Mouse (Mus musculus) liver, embryonic 13.5 days (tissue): ENCODE measurements around the gene Fgfr2. TPM values are rescaled to one million over a fixed set of nuclear protein-coding genes. Genes with fewer than 3 reads are reported as not detected.

Source experiments
- ATAC-seq: fragments of 200-750 bp; cut with Nextera tagmentation; 2 replicates; pipeline ENCODE4 v1.8.0; 2017; ENCODE audit warnings: low read depth, mild to moderate bottlenecking, moderate number of reproducible peaks, moderate library complexity
- DNase-seq: peaks from one replicate; pipeline ENCODE4 v3.0.0; 2022
- H3K27ac ChIP-seq: fragments of 300-500 bp; sonication (generic); 2 replicates; pipeline ENCODE4 v1.5.1; 2015; ENCODE audit warnings: moderate library complexity, mild to moderate bottlenecking, inconsistent platforms
- H3K27me3 ChIP-seq: fragments of 300-500 bp; sonication (generic); 2 replicates; pipeline ENCODE4 v1.6.1; 2015; ENCODE audit warnings: mild to moderate bottlenecking, inconsistent platforms
- H3K36me3 ChIP-seq: fragments of 300-500 bp; sonication (generic); 2 replicates; pipeline ENCODE4 v1.6.1; 2015; ENCODE audit warnings: mild to moderate bottlenecking, inconsistent platforms
- H3K4me1 ChIP-seq: fragments of 300-500 bp; sonication (generic); replicated peaks from 2 replicates; pipeline ENCODE4 v1.6.1; 2015; ENCODE audit warnings: inconsistent platforms
- H3K4me2 ChIP-seq: fragments of 300-500 bp; sonication (generic); 2 replicates; pipeline ENCODE4 v1.6.1; 2015; ENCODE audit warnings: inconsistent platforms, mild to moderate bottlenecking, moderate library complexity
- H3K4me3 ChIP-seq: fragments of 300-500 bp; sonication (generic); replicated peaks from 2 replicates; pipeline ENCODE4 v1.5.1; 2015; ENCODE audit warnings: mild to moderate bottlenecking, inconsistent platforms
- H3K9ac ChIP-seq: fragments of 300-500 bp; sonication (generic); 2 replicates; pipeline ENCODE4 v1.6.1; 2015; ENCODE audit warnings: mild to moderate bottlenecking, inconsistent platforms
- H3K9me3 ChIP-seq: fragments of 300-500 bp; sonication (generic); replicated peaks from 2 replicates; pipeline ENCODE4 v1.6.1; 2016; ENCODE audit warnings: inconsistent platforms
- WGBS: fragments of 180-500 bp; shearing (Covaris S2); methylation state at CpG from one replicate; pipeline ENCODE4 v1.1.7; 2015; ENCODE audit not compliant: insufficient replicate concordance; 5-methylcytosine and 5-hydroxymethylcytosine counted together
- polyA plus RNA-seq: library from polyadenylated mRNA; unstranded; fragments of >200 nt; fragmentation: Nextera tagmentation; extraction: Ambion mirVana; gene quantifications from 2 replicates; pipeline ENCODE4 v1.2.1, GENCODE M21; 2015

Gene Fgfr2
- polyA plus RNA-seq, 1 experiment from 2014 or later: 8.9 TPM

- Histone ChIP-seq H3K4me3 (no peak overlapping the region), H3K36me3 (no peaks in the 10 kb centered on the region), H3K9me3 (no peaks in the 10 kb centered on the region), H3K4me2 (no peak overlapping the region), H3K4me1 (no peaks in the 10 kb centered on the region), H3K9ac (no peak overlapping the region), H3K27ac (no peak overlapping the region), H3K27me3 (peaks cover 19% of the 10 kb centered on the region)
- WGBS: 65% methylated on average over 9 of the region's 9 CpGs
- DNase-seq (no peak), ATAC-seq (no peak)
Measured at GRCm38 (mm10) chr7:130943280-130943895, 2179.8 kb downstream of the Fgfr2 start.

- no peaks in the 10 kb centered on the region for H3K36me3 ChIP-seq
- no peak overlapping the region for H3K9ac ChIP-seq
- no peak overlapping the region for H3K4me3 ChIP-seq
- no peak overlapping the region for H3K27ac ChIP-seq
- no peaks in the 10 kb centered on the region for H3K9me3 ChIP-seq
- H3K27me3 ChIP-seq: peaks cover 46% of the 10 kb centered on the region
- WGBS: 68% methylated on average over 8 of the region's 8 CpGs
- H3K4me2 ChIP-seq: no peak overlapping the region
- ATAC-seq (no peak), DNase-seq (no peak)
- peaks cover under 1% of the 10 kb centered on the region; the same call in 1 of the 2 replicates for H3K4me1 ChIP-seq
Measured at GRCm38 (mm10) chr7:130940733-130941132, 2182.4 kb downstream of the Fgfr2 start.

- WGBS: 69% methylated on average over 8 of the region's 8 CpGs
Measured at GRCm38 (mm10) chr7:130938896-130939295, 2184.3 kb downstream of the Fgfr2 start.

GRCm38 (mm10) chr7:130938005-130938404 lies 2185.1 kb downstream of the Fgfr2 start:
- DNase-seq: no peak
- Histone ChIP-seq H3K4me1 (peaks cover 6% of the 10 kb centered on the region; the same call in 1 of the 2 replicates), H3K9ac (no peak overlapping the region), H3K9me3 (no peaks in the 10 kb centered on the region), H3K4me3 (no peak overlapping the region), H3K4me2 (no peak overlapping the region), H3K27me3 (peaks cover 73% of the 10 kb centered on the region), H3K36me3 (no peaks in the 10 kb centered on the region), H3K27ac (no peak overlapping the region)
- WGBS: 43% methylated on average over 4 of the region's 4 CpGs
- ATAC-seq: no peak

More at GRCm38 (mm10) chr7:130938896-130939295, 2184.3 kb downstream of the Fgfr2 start:
- Histone ChIP-seq H3K9ac (no peak overlapping the region), H3K4me3 (no peak overlapping the region), H3K4me1 (peaks cover 6% of the 10 kb centered on the region; the same call in 1 of the 2 replicates), H3K9me3 (no peaks in the 10 kb centered on the region), H3K27me3 (peaks cover 64% of the 10 kb centered on the region), H3K27ac (no peak overlapping the region), H3K4me2 (no peak overlapping the region), H3K36me3 (no peaks in the 10 kb centered on the region)
- no peak for DNase-seq
- ATAC-seq: no peak

GRCm38 (mm10) chr7:130937266-130937841 lies 2185.8 kb downstream of the Fgfr2 start:
- no peak overlapping the region for H3K4me3 ChIP-seq

GRCm38 (mm10) chr7:130936472-130936951 lies 2186.6 kb downstream of the Fgfr2 start:
- Histone ChIP-seq H3K9ac (no peak overlapping the region), H3K4me3 (peak overlapping the region; percentile 47), H3K4me2 (peak overlapping the region; percentile 57), H3K4me1 (peaks cover 6% of the 10 kb centered on the region; the same call in 1 of the 2 replicates), H3K27ac (no peak overlapping the region), H3K9me3 (no peaks in the 10 kb centered on the region), H3K36me3 (no peaks in the 10 kb centered on the region), H3K27me3 (peaks cover 76% of the 10 kb centered on the region)
- DNase-seq (no peak), ATAC-seq (no peak)
- 2% methylated on average over 49 of the region's 49 CpGs for WGBS

More at GRCm38 (mm10) chr7:130937266-130937841, 2185.8 kb downstream of the Fgfr2 start:
- H3K4me1 ChIP-seq: peaks cover 6% of the 10 kb centered on the region; the same call in 1 of the 2 replicates
- H3K4me2 ChIP-seq: no peak overlapping the region
- no peak overlapping the region for H3K9ac ChIP-seq
- DNase-seq (no peak), ATAC-seq (no peak)
- H3K9me3 ChIP-seq: no peaks in the 10 kb centered on the region
- no peak overlapping the region for H3K27ac ChIP-seq
- WGBS: 20% methylated on average over 12 of the region's 12 CpGs
- H3K36me3 ChIP-seq: no peaks in the 10 kb centered on the region
- peaks cover 76% of the 10 kb centered on the region for H3K27me3 ChIP-seq

- DNase-seq (no peak), ATAC-seq (no peak)
- H3K4me1 ChIP-seq: peaks cover 6% of the 10 kb centered on the region; the same call in 1 of the 2 replicates
- H3K27me3 ChIP-seq: peaks cover 73% of the 10 kb centered on the region
- no peak within 1 kb of the TSS for H3K9ac ChIP-seq
- 2% methylated on average over 70 of the region's 70 CpGs for WGBS
- H3K27ac ChIP-seq: no peak within 1 kb of the TSS
- H3K4me2 ChIP-seq: peak within 1 kb of the TSS; percentile 57
- peak within 1 kb of the TSS; percentile 47 for H3K4me3 ChIP-seq
- no peaks in the 10 kb centered on the region for H3K36me3 ChIP-seq
- no peaks in the 10 kb centered on the region for H3K9me3 ChIP-seq
Measured at GRCm38 (mm10) chr7:130935793-130936471, 2187.2 kb downstream of the Fgfr2 start, which contains the start of gene Htra1. Gene Htra1 (plus strand): TSS chr7:130936111.

- no peak for DNase-seq
- 10% methylated on average over 16 of the region's 16 CpGs for WGBS
- Histone ChIP-seq H3K9ac (no peak overlapping the region), H3K27ac (no peak overlapping the region), H3K27me3 (peaks cover 71% of the 10 kb centered on the region), H3K4me2 (peak overlapping the region; percentile 57), H3K36me3 (no peaks in the 10 kb centered on the region), H3K4me1 (peaks cover 6% of the 10 kb centered on the region; the same call in 1 of the 2 replicates), H3K4me3 (peak overlapping the region; percentile 47), H3K9me3 (no peaks in the 10 kb centered on the region)
- no peak for ATAC-seq
Measured at GRCm38 (mm10) chr7:130935421-130935792, 2187.7 kb downstream of the Fgfr2 start.

- 56% methylated on average over 4 of the region's 4 CpGs for WGBS
- ATAC-seq (no peak), DNase-seq (no peak)
- no peak overlapping the region for H3K27ac ChIP-seq
- no peak overlapping the region for H3K9ac ChIP-seq
- no peaks in the 10 kb centered on the region for H3K9me3 ChIP-seq
- H3K36me3 ChIP-seq: no peaks in the 10 kb centered on the region
- H3K4me2 ChIP-seq: no peak overlapping the region
- H3K27me3 ChIP-seq: peaks cover 70% of the 10 kb centered on the region
- no peak overlapping the region for H3K4me3 ChIP-seq
- H3K4me1 ChIP-seq: peaks cover 6% of the 10 kb centered on the region; the same call in 1 of the 2 replicates
Measured at GRCm38 (mm10) chr7:130934654-130935053, 2188.5 kb downstream of the Fgfr2 start.

GRCm38 (mm10) chr7:130932921-130933320 lies 2190.2 kb downstream of the Fgfr2 start:
- Histone ChIP-seq H3K4me1 (peaks cover 6% of the 10 kb centered on the region; the same call in 1 of the 2 replicates), H3K27ac (no peak overlapping the region), H3K9me3 (no peaks in the 10 kb centered on the region), H3K36me3 (no peaks in the 10 kb centered on the region), H3K9ac (no peak overlapping the region), H3K4me3 (no peak overlapping the region), H3K27me3 (peaks cover 52% of the 10 kb centered on the region), H3K4me2 (no peak overlapping the region)
- no peak for DNase-seq
- WGBS: 66% methylated on average over 9 of the region's 9 CpGs
- no peak for ATAC-seq

GRCm38 (mm10) chr7:130930401-130930800 lies 2192.7 kb downstream of the Fgfr2 start:
- ATAC-seq (no peak), DNase-seq (no peak)
- H3K4me2 ChIP-seq: no peak overlapping the region
- no peak overlapping the region for H3K27ac ChIP-seq
- H3K27me3 ChIP-seq: peaks cover 27% of the 10 kb centered on the region
- no peak overlapping the region for H3K4me3 ChIP-seq
- WGBS: 40% methylated on average over 3 of the region's 3 CpGs
- peaks cover 2% of the 10 kb centered on the region; the same call in 1 of the 2 replicates for H3K4me1 ChIP-seq
- H3K36me3 ChIP-seq: no peaks in the 10 kb centered on the region
- H3K9me3 ChIP-seq: no peaks in the 10 kb centered on the region
- no peak overlapping the region for H3K9ac ChIP-seq
